Mouse (Mus musculus): ENCODE data around the gene Crot. TPM values are rescaled to one million over a fixed set of nuclear protein-coding genes. Genes with fewer than 3 reads are reported as not detected.
"Not testable (repeated sequence)": the region's sequence is repeated elsewhere in the genome, so short reads cannot be mapped to it uniquely, and the experiment has no call there.

Gene Crot
- polyA plus RNA-seq, 1 experiment from 2014 or later: 18.1 TPM

- H3K9me3 ChIP-seq (replicated peaks; ENCODE audit: control insufficient read depth, low read length, poor library complexity, severe bottlenecking): no peaks in the 10 kb centered on the region
- no peaks in the 10 kb centered on the region for H3K4me1 ChIP-seq (ENCODE audit: control insufficient read depth, insufficient read depth, low read length)
- 91% methylated on average over 1 of the region's 1 CpGs for WGBS
Measured at GRCm38 (mm10) chr5:9010166-9010565, 13.0 kb upstream of the Crot start.

GRCm38 (mm10) chr5:9006585-9006984 lies 9.5 kb upstream of the Crot start:
- not testable (repeated sequence) for H3K4me3 ChIP-seq (ENCODE audit: low read depth, low read length); H3K27me3 ChIP-seq (ENCODE audit: control insufficient read depth, insufficient read depth, low read depth, low read length); H3K36me3 ChIP-seq (ENCODE audit: control insufficient read depth, insufficient read depth, low read length); H3K9ac ChIP-seq (ENCODE audit: low read depth, low read length); H3K9me3 ChIP-seq (replicated peaks; ENCODE audit: control insufficient read depth, low read length, poor library complexity, severe bottlenecking); H3K4me1 ChIP-seq (ENCODE audit: control insufficient read depth, insufficient read depth, low read length); ATAC-seq; H3K27ac ChIP-seq (ENCODE audit: low read length); H3K4me2 ChIP-seq (ENCODE audit: low read length)
- 53% methylated on average over 3 of the region's 3 CpGs for WGBS

More at GRCm38 (mm10) chr5:9010166-9010565, 13.0 kb upstream of the Crot start:
- Histone ChIP-seq H3K9ac (ENCODE audit: low read depth, low read length) (no peak overlapping the region), H3K4me3 (ENCODE audit: low read depth, low read length) (no peak overlapping the region), H3K27me3 (ENCODE audit: control insufficient read depth, insufficient read depth, low read depth, low read length) (no peaks in the 10 kb centered on the region), H3K27ac (ENCODE audit: low read length) (no peak overlapping the region), H3K36me3 (ENCODE audit: control insufficient read depth, insufficient read depth, low read length) (no peaks in the 10 kb centered on the region), H3K4me2 (ENCODE audit: low read length) (no peak overlapping the region)
- no peak for ATAC-seq

GRCm38 (mm10) chr5:9000006-9000405 lies 2.9 kb upstream of the Crot start:
- H3K27me3 ChIP-seq (ENCODE audit: control insufficient read depth, insufficient read depth, low read depth, low read length); H3K27ac ChIP-seq (ENCODE audit: low read length); H3K9me3 ChIP-seq (replicated peaks; ENCODE audit: control insufficient read depth, low read length, poor library complexity, severe bottlenecking); H3K4me3 ChIP-seq (ENCODE audit: low read depth, low read length); ATAC-seq; H3K9ac ChIP-seq (ENCODE audit: low read depth, low read length); H3K4me1 ChIP-seq (ENCODE audit: control insufficient read depth, insufficient read depth, low read length); H3K4me2 ChIP-seq (ENCODE audit: low read length); H3K36me3 ChIP-seq (ENCODE audit: control insufficient read depth, insufficient read depth, low read length): not testable (repeated sequence)
- WGBS: 17% methylated on average over 7 of the region's 7 CpGs

- no peaks in the 10 kb centered on the region for H3K9me3 ChIP-seq (replicated peaks; ENCODE audit: control insufficient read depth, low read length, poor library complexity, severe bottlenecking)
- H3K4me2 ChIP-seq (ENCODE audit: low read length): no peak overlapping the region
- no peak overlapping the region for H3K4me3 ChIP-seq (ENCODE audit: low read depth, low read length)
- no peak for ATAC-seq
- no peak overlapping the region for H3K9ac ChIP-seq (ENCODE audit: low read depth, low read length)
- H3K27ac ChIP-seq (ENCODE audit: low read length): no peak overlapping the region
- no peaks in the 10 kb centered on the region for H3K36me3 ChIP-seq (ENCODE audit: control insufficient read depth, insufficient read depth, low read length)
- H3K4me1 ChIP-seq (ENCODE audit: control insufficient read depth, insufficient read depth, low read length): peaks cover 8% of the 10 kb centered on the region; the same call in 1 of the 2 replicates
- H3K27me3 ChIP-seq (ENCODE audit: control insufficient read depth, insufficient read depth, low read depth, low read length): no peaks in the 10 kb centered on the region
- 62% methylated on average over 4 of the region's 4 CpGs for WGBS
Measured at GRCm38 (mm10) chr5:8999108-8999507, 2.0 kb upstream of the Crot start.

GRCm38 (mm10) chr5:8997513-8997895 lies 380 bp upstream of the Crot start:
- WGBS: 7% methylated on average over 8 of the region's 8 CpGs
- Histone ChIP-seq H3K27ac (ENCODE audit: low read length) (peak overlapping the region; percentile 84), H3K4me2 (ENCODE audit: low read length) (peak overlapping the region; percentile 70), H3K9me3 (replicated peaks; ENCODE audit: control insufficient read depth, low read length, poor library complexity, severe bottlenecking) (no peaks in the 10 kb centered on the region), H3K4me3 (ENCODE audit: low read depth, low read length) (peak overlapping the region; percentile 82), H3K9ac (ENCODE audit: low read depth, low read length) (peak overlapping the region; percentile 90), H3K36me3 (ENCODE audit: control insufficient read depth, insufficient read depth, low read length) (no peaks in the 10 kb centered on the region), H3K27me3 (ENCODE audit: control insufficient read depth, insufficient read depth, low read depth, low read length) (no peaks in the 10 kb centered on the region), H3K4me1 (ENCODE audit: control insufficient read depth, insufficient read depth, low read length) (peaks cover 8% of the 10 kb centered on the region; the same call in 1 of the 2 replicates)
- peak; percentile 62 for ATAC-seq

- Histone ChIP-seq H3K9ac (ENCODE audit: low read depth, low read length) (peak overlapping the region; percentile 90), H3K9me3 (replicated peaks; ENCODE audit: control insufficient read depth, low read length, poor library complexity, severe bottlenecking) (no peaks in the 10 kb centered on the region), H3K4me1 (ENCODE audit: control insufficient read depth, insufficient read depth, low read length) (peaks cover 8% of the 10 kb centered on the region; the same call in 1 of the 2 replicates), H3K4me3 (ENCODE audit: low read depth, low read length) (peak overlapping the region; percentile 82), H3K4me2 (ENCODE audit: low read length) (peak overlapping the region; percentile 70), H3K27ac (ENCODE audit: low read length) (peak overlapping the region; percentile 84; the same call in 1 of the 2 replicates), H3K27me3 (ENCODE audit: control insufficient read depth, insufficient read depth, low read depth, low read length) (no peaks in the 10 kb centered on the region), H3K36me3 (ENCODE audit: control insufficient read depth, insufficient read depth, low read length) (no peaks in the 10 kb centered on the region)
- no peak for ATAC-seq
- WGBS: 13% methylated on average over 13 of the region's 13 CpGs
Measured at GRCm38 (mm10) chr5:8995966-8996685, 998 bp downstream of the Crot start.

GRCm38 (mm10) chr5:8991626-8992025 lies 5.5 kb downstream of the Crot start:
- 88% methylated on average over 16 of the region's 16 CpGs for WGBS
- Histone ChIP-seq H3K9me3 (replicated peaks; ENCODE audit: control insufficient read depth, low read length, poor library complexity, severe bottlenecking) (no peaks in the 10 kb centered on the region), H3K27ac (ENCODE audit: low read length) (no peak overlapping the region), H3K4me2 (ENCODE audit: low read length) (no peak overlapping the region), H3K4me1 (ENCODE audit: control insufficient read depth, insufficient read depth, low read length) (peaks cover 8% of the 10 kb centered on the region; the same call in 1 of the 2 replicates), H3K4me3 (ENCODE audit: low read depth, low read length) (no peak overlapping the region), H3K9ac (ENCODE audit: low read depth, low read length) (no peak overlapping the region), H3K36me3 (ENCODE audit: control insufficient read depth, insufficient read depth, low read length) (0 out of 2 replicates have a peak, but pooled peaks cover 4% of the 10 kb centered on the region), H3K27me3 (ENCODE audit: control insufficient read depth, insufficient read depth, low read depth, low read length) (no peaks in the 10 kb centered on the region)
- no peak for ATAC-seq

- no peak for ATAC-seq
- Histone ChIP-seq H3K36me3 (ENCODE audit: control insufficient read depth, insufficient read depth, low read length) (0 out of 2 replicates have a peak, but pooled peaks cover 4% of the 10 kb centered on the region), H3K9me3 (replicated peaks; ENCODE audit: control insufficient read depth, low read length, poor library complexity, severe bottlenecking) (no peaks in the 10 kb centered on the region), H3K27me3 (ENCODE audit: control insufficient read depth, insufficient read depth, low read depth, low read length) (no peaks in the 10 kb centered on the region), H3K4me3 (ENCODE audit: low read depth, low read length) (no peak overlapping the region), H3K4me2 (ENCODE audit: low read length) (no peak overlapping the region), H3K4me1 (ENCODE audit: control insufficient read depth, insufficient read depth, low read length) (no peaks in the 10 kb centered on the region), H3K27ac (ENCODE audit: low read length) (no peak overlapping the region), H3K9ac (ENCODE audit: low read depth, low read length) (no peak overlapping the region)
- 89% methylated on average over 13 of the region's 13 CpGs for WGBS
Measured at GRCm38 (mm10) chr5:8990526-8990925, 6.6 kb downstream of the Crot start.

- no peaks in the 10 kb centered on the region for H3K27me3 ChIP-seq (ENCODE audit: control insufficient read depth, insufficient read depth, low read depth, low read length)
- no peak overlapping the region for H3K27ac ChIP-seq (ENCODE audit: low read length)
- H3K4me3 ChIP-seq (ENCODE audit: low read depth, low read length): no peak overlapping the region
- H3K36me3 ChIP-seq (ENCODE audit: control insufficient read depth, insufficient read depth, low read length): 0 out of 2 replicates have a peak, but pooled peaks cover 4% of the 10 kb centered on the region
- H3K9me3 ChIP-seq (replicated peaks; ENCODE audit: control insufficient read depth, low read length, poor library complexity, severe bottlenecking): no peaks in the 10 kb centered on the region
- no peak for ATAC-seq
- 96% methylated on average over 5 of the region's 5 CpGs for WGBS
- no peak overlapping the region for H3K9ac ChIP-seq (ENCODE audit: low read depth, low read length)
- H3K4me2 ChIP-seq (ENCODE audit: low read length): no peak overlapping the region
- H3K4me1 ChIP-seq (ENCODE audit: control insufficient read depth, insufficient read depth, low read length): no peaks in the 10 kb centered on the region
Measured at GRCm38 (mm10) chr5:8987925-8988324, 9.2 kb downstream of the Crot start.

Measured in midbrain, embryonic 16.5 days (tissue).